Mouse (Mus musculus) Patski (cell line): ENCODE data around the gene Rec114. TPM values are rescaled to one million over a fixed set of nuclear protein-coding genes. Genes with fewer than 3 reads are reported as not detected.
A peak's percentile ranks its signal among the peaks of the same experiment; 100 is the strongest.

Source experiments
- ATAC-seq: fragments of 100-300 bp; one replicate; pipeline ENCODE4 v1.8.0; 2021
- CTCF ChIA-PET: fragments of 350-600 bp; sonication (Branson Sonifier 250); formaldehyde crosslinking; loops from one replicate; lab custom pipeline; 2022; ENCODE audit warnings: inconsistent platforms; lab: Charles Lee
- POLR2A ChIA-PET: fragments of 350-600 bp; sonication (Branson Sonifier 250); formaldehyde crosslinking; loops from one replicate; lab custom pipeline; 2022; ENCODE audit warnings: antibody characterized with exemption, inconsistent platforms; lab: Charles Lee
- DNase-seq: peaks from one replicate; pipeline ENCODE4 v3.0.0-alpha.2; 2011; ENCODE audit warnings: low read depth, low spot score
- H3K27me3 ChIP-seq: fragments of 371-371 bp; one replicate; pipeline ENCODE4 v1.5.1; 2021
- CTCF ChIP-seq: fragments of 100-300 bp; IDR thresholded peaks from one replicate; pipeline ENCODE4 v1.5.1; 2021
- in situ Hi-C: fragments of 300-500 bp; cut with MboI; formaldehyde crosslinking; loops from 3 replicates; pipeline ENCODE4 v1.11.1; 2018; ENCODE audit warnings: low pct_unique_long_range_greater_than_20kb, mixed read lengths
- polyA plus RNA-seq: library from polyadenylated mRNA; unstranded; gene quantifications from one replicate; pipeline ENCODE4 v1.2.3, GENCODE M21; 2021

Gene Rec114
- polyA plus RNA-seq, 1 experiment from 2014 or later: 0.36 TPM

DNA sequence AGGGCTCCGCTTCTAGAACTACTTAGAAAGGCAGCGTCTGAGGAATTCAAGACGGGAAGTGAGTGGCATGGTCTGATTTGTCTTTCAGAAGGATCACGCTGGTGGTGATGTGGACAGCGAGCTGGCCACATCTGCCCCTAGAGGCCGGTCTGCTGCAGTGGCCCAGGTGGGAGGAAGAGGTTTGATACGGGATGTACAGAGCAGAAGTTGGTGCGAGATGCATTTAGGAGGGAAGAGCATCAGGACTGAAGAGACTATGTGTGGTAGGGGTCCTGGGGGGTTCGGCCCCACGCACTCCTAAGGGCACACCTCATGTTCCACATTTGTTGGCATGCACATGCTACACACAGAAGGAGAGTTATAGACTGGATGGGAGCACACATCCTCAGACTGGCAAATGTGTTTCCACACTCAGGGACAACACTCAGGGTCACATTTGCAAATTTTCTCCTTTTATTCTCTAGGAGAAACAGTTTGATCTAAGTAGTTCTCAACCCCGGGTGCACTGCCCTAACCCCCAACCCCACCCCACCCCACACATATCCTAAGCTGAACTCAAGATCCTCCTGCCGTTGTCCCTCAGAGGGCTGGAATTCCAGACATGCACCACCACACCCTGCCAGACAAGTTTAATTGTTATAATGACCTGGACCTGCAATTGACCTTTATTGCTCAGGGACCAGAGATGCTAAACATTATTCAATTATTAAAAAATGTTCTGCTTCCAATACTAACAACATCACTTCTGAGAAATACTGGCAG lies 12.8 kb upstream of the Rec114 start:
- in situ Hi-C loops: no loop called here

DNA sequence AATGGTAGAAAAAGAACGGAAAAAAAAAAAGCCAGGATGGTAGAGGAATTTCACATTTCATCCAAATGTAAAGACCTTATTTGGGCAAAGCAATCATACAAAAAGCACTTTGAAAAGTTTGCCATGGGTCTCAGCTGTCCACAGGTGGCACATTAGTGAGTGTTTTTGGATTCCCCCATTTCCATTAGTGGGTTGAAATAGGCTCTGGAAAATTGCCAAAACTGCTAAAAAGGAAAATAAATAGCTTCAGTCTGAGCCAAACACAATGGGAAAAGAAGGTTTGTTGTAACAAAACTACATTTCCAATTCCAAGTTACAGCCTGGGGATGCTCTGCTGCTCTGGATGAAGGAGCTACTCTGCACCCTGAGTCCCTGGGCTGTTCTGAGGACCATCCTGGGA lies 9.8 kb upstream of the Rec114 start:
- ATAC-seq (no peak), DNase-seq (no peak)
- no peak for TF ChIP-seq CTCF
- POLR2A ChIA-PET: no interaction called here
- CTCF ChIA-PET: interaction anchor here (1.4 kb wide), 1 partner anchor 10 kb away, joined by 3 read pairs; the partner anchor contains the start of gene Rec114
- H3K27me3 ChIP-seq: peaks cover 7% of the 10 kb centered on the region
- in situ Hi-C loops: no loop called here

More for the DNA sequence above, 12.8 kb upstream of the Rec114 start:
- ChIA-PET CTCF (no interaction called here), POLR2A (no interaction called here)
- ATAC-seq (no peak), DNase-seq (no peak)
- peaks cover 21% of the 10 kb centered on the region for H3K27me3 ChIP-seq
- no peak for TF ChIP-seq CTCF

DNA sequence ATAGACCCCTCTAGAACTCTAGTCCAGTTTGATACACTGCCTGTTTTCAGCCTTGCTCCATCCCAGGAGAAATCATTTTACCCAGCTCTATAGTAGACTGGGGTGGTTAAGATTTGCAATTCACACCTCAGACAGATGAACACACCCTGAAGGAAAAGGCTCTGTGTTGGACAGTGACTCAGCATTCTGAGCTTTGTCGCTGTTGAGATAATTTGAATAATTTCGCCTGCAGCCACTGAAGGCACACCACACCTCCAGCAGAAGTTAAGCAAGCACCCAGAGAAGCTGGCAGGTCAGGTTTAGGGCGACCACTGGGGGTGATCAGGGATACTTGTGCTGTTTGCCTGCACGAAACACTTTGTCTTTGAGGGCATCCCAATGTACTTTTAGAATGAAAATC lies 4.4 kb upstream of the Rec114 start:
- ATAC-seq: no peak
- CTCF ChIA-PET: interaction anchor here (0.9 kb wide), 1 partner anchor 54 kb away, joined by 3 read pairs; no protein-coding TSS in a partner anchor
- no peak for TF ChIP-seq CTCF

DNA sequence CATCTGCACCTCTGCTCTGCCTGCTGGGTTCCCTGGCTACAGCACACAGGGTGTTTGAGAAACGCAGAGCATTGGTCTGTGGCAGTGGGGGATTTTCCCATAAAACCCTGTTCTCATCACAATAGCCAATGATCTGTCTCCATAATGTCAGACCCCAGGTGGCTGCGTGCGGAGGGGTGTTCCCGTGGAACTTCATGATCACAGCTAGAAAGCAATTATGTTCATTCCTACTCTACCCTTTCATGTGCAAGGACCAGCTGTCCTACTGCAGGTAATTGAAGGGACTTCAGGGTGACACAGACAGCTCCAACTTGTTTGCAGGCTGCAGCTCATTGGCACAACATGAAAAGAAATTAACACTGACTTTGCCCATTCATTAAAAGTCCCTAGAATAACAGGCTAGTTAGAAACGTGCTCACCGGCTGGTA lies 3.6 kb upstream of the Rec114 start:
- DNase-seq (no peak), ATAC-seq (no peak)
- ChIA-PET CTCF (no interaction called here), POLR2A (no interaction called here)
- no peak for TF ChIP-seq CTCF
- peaks cover 23% of the 10 kb centered on the region for H3K27me3 ChIP-seq
- in situ Hi-C loops: no loop called here

More for the DNA sequence above, 4.4 kb upstream of the Rec114 start:
- DNase-seq: no peak
- in situ Hi-C loops: no loop called here
- POLR2A ChIA-PET: no interaction called here
- H3K27me3 ChIP-seq: peaks cover 23% of the 10 kb centered on the region

DNA sequence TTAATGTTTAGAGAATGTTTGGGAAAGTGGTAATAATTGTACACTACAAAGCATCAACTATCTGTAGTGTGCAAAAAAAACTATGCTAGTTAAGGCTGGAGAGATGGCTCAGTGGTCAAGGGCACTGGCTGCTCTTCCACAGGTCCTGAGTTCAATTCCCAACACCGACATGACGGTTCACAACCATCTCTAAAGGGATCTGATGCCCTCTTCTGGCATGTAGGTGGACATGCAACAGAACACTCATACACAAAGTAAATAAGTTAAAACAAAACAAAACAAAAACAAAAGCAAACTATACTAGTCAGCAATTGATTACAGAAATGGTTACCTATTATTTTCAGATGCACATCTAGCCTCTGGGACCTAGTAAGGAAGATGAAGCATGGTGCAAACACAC lies 1.1 kb downstream of the Rec114 start:
- in situ Hi-C loops: no loop called here
- peak; percentile 31 for TF ChIP-seq CTCF
- DNase-seq (no peak), ATAC-seq (no peak)
- peaks cover 23% of the 10 kb centered on the region for H3K27me3 ChIP-seq
- ChIA-PET CTCF (no interaction called here), POLR2A (no interaction called here)

DNA sequence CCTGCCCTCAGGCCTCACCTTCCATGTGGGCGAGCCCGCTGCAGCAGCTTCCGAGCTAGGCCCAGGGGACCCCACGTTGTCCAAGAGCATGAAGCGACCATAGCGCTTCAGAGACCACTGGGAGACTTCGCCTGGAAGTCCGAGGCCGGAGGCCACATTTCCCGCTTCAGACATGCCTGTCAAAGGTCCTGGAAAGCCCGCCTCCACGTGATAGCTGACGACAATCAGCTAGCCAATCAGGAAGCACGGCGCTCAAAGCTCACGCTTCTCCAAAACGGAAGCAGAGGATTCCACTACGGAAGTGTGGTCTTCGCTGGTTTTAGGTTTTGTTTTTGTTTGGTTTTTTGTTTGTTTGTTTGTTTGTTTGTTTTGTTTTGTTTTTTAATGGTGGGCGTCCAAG lies 2.4 kb downstream of the Rec114 start:
- ATAC-seq (no peak), DNase-seq (no peak)
- TF ChIP-seq CTCF: no peak
- CTCF ChIA-PET: no interaction called here
- H3K27me3 ChIP-seq: peaks cover 16% of the 10 kb centered on the region
- POLR2A ChIA-PET: no interaction called here
- in situ Hi-C loops: no loop called here

DNA sequence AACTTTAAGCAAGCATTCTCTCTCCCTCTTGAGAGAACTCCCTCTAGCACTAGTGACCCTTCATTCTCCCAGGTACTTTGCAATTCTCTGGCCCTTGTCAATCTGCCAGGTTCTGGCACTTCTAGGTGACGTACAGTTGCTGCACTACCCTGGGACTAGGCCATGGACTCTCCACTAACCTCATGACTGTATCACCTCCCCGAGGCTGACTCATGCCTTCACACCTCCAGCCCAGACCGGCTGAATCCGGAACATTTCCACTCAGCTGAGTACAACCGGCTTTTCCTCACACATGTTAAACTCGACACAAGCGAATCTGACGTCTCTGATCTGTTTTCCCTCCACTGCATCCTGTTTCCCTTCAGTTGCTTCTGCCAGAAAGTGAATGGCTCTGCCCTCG lies 4.0 kb downstream of the Rec114 start:
- no peak for DNase-seq
- ChIA-PET POLR2A (no interaction called here), CTCF (no interaction called here)
- TF ChIP-seq CTCF: no peak
- no peak for ATAC-seq
- in situ Hi-C loops: no loop called here
- H3K27me3 ChIP-seq: peaks cover 12% of the 10 kb centered on the region

DNA sequence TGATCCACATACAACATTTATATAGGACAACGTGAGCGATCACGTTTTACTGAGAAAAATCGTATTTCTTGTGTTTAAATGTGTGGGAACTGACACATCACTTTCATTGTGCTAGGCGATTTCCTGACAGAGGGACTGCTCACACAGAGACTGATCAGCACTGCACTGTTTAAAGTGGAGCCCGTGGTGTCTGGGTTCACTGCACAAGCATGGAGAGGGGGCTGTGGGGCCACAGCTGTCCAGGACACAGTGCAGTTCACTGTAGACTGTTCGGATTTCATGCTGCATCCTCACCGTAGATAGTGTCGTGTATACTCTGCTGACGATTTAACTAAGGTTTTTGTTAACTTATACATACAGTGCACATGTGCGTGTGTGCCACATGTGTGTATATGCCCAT lies 20.6 kb downstream of the Rec114 start:
- CTCF ChIA-PET: no interaction called here
- in situ Hi-C loops: no loop called here
- TF ChIP-seq CTCF: no peak
- ATAC-seq (no peak), DNase-seq (no peak)
- POLR2A ChIA-PET: no interaction called here
- H3K27me3 ChIP-seq: peaks cover 18% of the 10 kb centered on the region

DNA sequence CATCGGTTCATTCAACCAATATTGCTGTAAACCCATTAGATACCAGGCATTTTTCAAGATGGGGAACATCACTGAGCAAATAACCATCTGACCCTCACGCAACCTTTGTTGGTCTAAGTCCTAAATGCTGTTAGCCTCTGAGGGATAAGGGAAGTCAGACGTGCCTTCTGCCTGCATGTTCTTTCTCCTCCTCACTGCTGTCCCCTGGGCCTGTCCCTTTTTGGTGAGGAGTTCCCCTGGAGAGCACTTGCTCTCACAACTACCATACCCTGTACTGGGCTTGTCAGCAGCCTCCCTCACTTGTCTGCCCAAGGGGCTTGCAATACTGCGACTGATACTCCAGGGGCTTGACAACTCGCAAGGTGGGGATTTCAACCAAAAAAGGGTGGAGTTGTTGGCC lies 21.6 kb downstream of the Rec114 start:
- POLR2A ChIA-PET: no interaction called here
- CTCF ChIA-PET: no interaction called here
- TF ChIP-seq CTCF: no peak
- H3K27me3 ChIP-seq: peaks cover 18% of the 10 kb centered on the region
- in situ Hi-C loops: no loop called here
- DNase-seq (no peak), ATAC-seq (no peak)

DNA sequence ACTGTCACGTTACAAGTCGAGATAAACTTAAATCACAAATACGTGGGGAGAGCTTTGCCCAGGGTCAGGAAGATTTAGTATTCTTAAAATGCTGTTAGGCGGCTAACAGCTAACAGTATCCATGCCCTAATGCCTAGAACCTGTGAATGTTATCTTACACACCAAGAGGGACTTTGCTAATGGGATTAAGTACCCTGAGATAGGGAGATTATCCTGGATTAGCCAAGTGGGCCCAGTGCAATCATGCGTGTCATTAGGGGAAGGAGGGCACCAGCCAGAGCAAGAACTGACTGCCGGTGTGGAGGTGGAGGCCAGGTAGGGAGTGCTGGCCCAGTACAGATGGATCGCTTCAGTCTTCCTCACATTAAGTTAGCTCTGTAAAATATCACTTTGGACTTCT lies 22.7 kb downstream of the Rec114 start:
- TF ChIP-seq CTCF: no peak
- ATAC-seq (no peak), DNase-seq (no peak)
- ChIA-PET CTCF (interaction anchor here (0.9 kb wide), 1 partner anchor 9 kb away, joined by 3 read pairs; no protein-coding TSS in a partner anchor), POLR2A (interaction anchor here (1.7 kb wide), 1 partner anchor 14 kb away, joined by 5 read pairs; no protein-coding TSS in a partner anchor)
- in situ Hi-C loops: no loop called here
- peaks cover 26% of the 10 kb centered on the region for H3K27me3 ChIP-seq

DNA sequence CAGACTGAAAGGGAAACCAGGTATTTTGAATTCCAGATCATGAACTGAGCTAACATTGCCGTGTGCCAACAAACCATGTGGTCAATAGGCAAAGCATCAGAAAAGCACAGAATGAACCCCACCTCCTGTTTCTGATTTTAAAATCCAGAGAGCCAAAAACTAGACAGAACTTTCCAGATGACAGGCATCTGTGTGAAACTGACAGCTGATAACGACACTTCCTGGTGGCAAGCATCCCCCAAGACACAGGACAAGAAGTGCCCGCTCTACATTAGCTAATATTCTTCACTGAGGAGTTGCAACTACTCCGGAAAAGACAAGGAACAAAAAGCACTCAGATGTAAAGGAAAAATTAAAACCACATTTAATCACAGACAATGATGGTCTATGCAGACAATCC lies 23.6 kb downstream of the Rec114 start:
- DNase-seq (no peak), ATAC-seq (no peak)
- ChIA-PET POLR2A (interaction anchor here (1.7 kb wide), 1 partner anchor 13 kb away, joined by 5 read pairs; no protein-coding TSS in a partner anchor), CTCF (interaction anchor here (0.9 kb wide), 1 partner anchor 10 kb away, joined by 3 read pairs; no protein-coding TSS in a partner anchor)
- no peak for TF ChIP-seq CTCF
- peaks cover 26% of the 10 kb centered on the region for H3K27me3 ChIP-seq
- in situ Hi-C loops: no loop called here
